Mouse (Mus musculus): ENCODE measurements at regions not wholly inside any gene's neighbourhood (a gene's known extent, or its start where the extent isn't known, plus 50 kb on each side); places are given as distances from the start of the nearest gene placed in this dataset.

- TF ChIP-seq CTCF (IDR thresholded peaks at IDR 0.05; ENCODE audit: low read depth) (no peak), EP300 (optimal IDR thresholded peaks at IDR 0.05) (no peak)
These were observed 177.5 kb downstream of the Psat1 start for GRCm38 (mm10) chr19:15769651-15770050.

All from stomach, postnatal 0 days (tissue).